Mouse (Mus musculus): ENCODE results near the gene Reps2. TPM values are rescaled to one million over a fixed set of nuclear protein-coding genes. Genes with fewer than 3 reads are reported as not detected.
A peak's percentile ranks its signal among the peaks of the same experiment; 100 is the strongest.

The Reps2 gene
- polyA plus RNA-seq, 1 experiment from 2014 or later = 0.90 TPM

GRCm38 (mm10) chrX:162606113-162606512 is 37.3 kb downstream of the Reps2 start:
- ATAC-seq (no peak), DNase-seq (no peak)
- H3K27ac ChIP-seq (ENCODE audit: low read depth) = no peak overlapping the region
- H3K27me3 ChIP-seq (ENCODE audit: insufficient read depth, low read length) = no peaks in the 10 kb centered on the region
- no peak for TF ChIP-seq EP300 (IDR thresholded peaks at IDR 0.05; ENCODE audit: low read depth)
- no peak for TF ChIP-seq CTCF (IDR thresholded peaks at IDR 0.05; ENCODE audit: low read depth)
- H3K4me2 ChIP-seq (ENCODE audit: low read depth, low read length) = no peak overlapping the region
- H3K4me3 ChIP-seq (ENCODE audit: low read depth, low read length) = no peak overlapping the region
- no peaks in the 10 kb centered on the region for H3K9me3 ChIP-seq (ENCODE audit: low read length)
- no peak overlapping the region for H3K9ac ChIP-seq (replicated peaks)
- H3K4me1 ChIP-seq (ENCODE audit: insufficient read depth) = no peaks in the 10 kb centered on the region
- 77% methylated on average over 2 of the region's 2 CpGs for WGBS (ENCODE audit: insufficient replicate concordance)
- no peaks in the 10 kb centered on the region for H3K36me3 ChIP-seq (replicated peaks; ENCODE audit: insufficient read depth, low read length)

- WGBS (ENCODE audit: insufficient replicate concordance) = 88% methylated on average over 3 of the region's 3 CpGs
- Histone ChIP-seq H3K36me3 (replicated peaks; ENCODE audit: insufficient read depth, low read length) (no peaks in the 10 kb centered on the region), H3K9ac (replicated peaks) (no peak overlapping the region), H3K4me3 (ENCODE audit: low read depth, low read length) (no peak overlapping the region), H3K27ac (ENCODE audit: low read depth) (no peak overlapping the region), H3K4me2 (ENCODE audit: low read depth, low read length) (no peak overlapping the region), H3K27me3 (ENCODE audit: insufficient read depth, low read length) (no peaks in the 10 kb centered on the region), H3K9me3 (ENCODE audit: low read length) (no peaks in the 10 kb centered on the region), H3K4me1 (ENCODE audit: insufficient read depth) (no peaks in the 10 kb centered on the region)
- TF ChIP-seq EP300 (IDR thresholded peaks at IDR 0.05; ENCODE audit: low read depth) = no peak
- no peak for TF ChIP-seq CTCF (IDR thresholded peaks at IDR 0.05; ENCODE audit: low read depth)
- DNase-seq = no peak
- no peak for ATAC-seq
Measured at GRCm38 (mm10) chrX:162599666-162600065, 43.8 kb downstream of the Reps2 start.

- Histone ChIP-seq H3K4me3 (ENCODE audit: low read depth, low read length) (no peak overlapping the region), H3K9ac (replicated peaks) (no peak overlapping the region), H3K4me2 (ENCODE audit: low read depth, low read length) (peak overlapping the region; percentile 38), H3K4me1 (ENCODE audit: insufficient read depth) (no peaks in the 10 kb centered on the region), H3K27ac (ENCODE audit: low read depth) (no peak overlapping the region; the same call in 1 of the 2 replicates), H3K9me3 (ENCODE audit: low read length) (no peaks in the 10 kb centered on the region), H3K36me3 (replicated peaks; ENCODE audit: insufficient read depth, low read length) (no peaks in the 10 kb centered on the region), H3K27me3 (ENCODE audit: insufficient read depth, low read length) (no peaks in the 10 kb centered on the region)
- ATAC-seq (peak; percentile 77), DNase-seq (peak; percentile 48)
- TF ChIP-seq EP300 (IDR thresholded peaks at IDR 0.05; ENCODE audit: low read depth) (no peak), CTCF (IDR thresholded peaks at IDR 0.05; ENCODE audit: low read depth) (no peak)
- 62% methylated on average over 8 of the region's 8 CpGs for WGBS (ENCODE audit: insufficient replicate concordance)
Measured at GRCm38 (mm10) chrX:162591005-162591801, 52.2 kb downstream of the Reps2 start.

- TF ChIP-seq EP300 (IDR thresholded peaks at IDR 0.05; ENCODE audit: low read depth) = no peak
- Histone ChIP-seq H3K9me3 (ENCODE audit: low read length) (no peaks in the 10 kb centered on the region), H3K27me3 (ENCODE audit: insufficient read depth, low read length) (no peaks in the 10 kb centered on the region), H3K4me2 (ENCODE audit: low read depth, low read length) (no peak overlapping the region), H3K27ac (ENCODE audit: low read depth) (no peak overlapping the region), H3K4me3 (ENCODE audit: low read depth, low read length) (no peak overlapping the region), H3K9ac (replicated peaks) (no peak overlapping the region), H3K36me3 (replicated peaks; ENCODE audit: insufficient read depth, low read length) (no peaks in the 10 kb centered on the region), H3K4me1 (ENCODE audit: insufficient read depth) (no peaks in the 10 kb centered on the region)
- ATAC-seq (no peak), DNase-seq (no peak)
- WGBS (ENCODE audit: insufficient replicate concordance) = 78% methylated on average over 6 of the region's 6 CpGs
Measured at GRCm38 (mm10) chrX:162590145-162590790, 53.2 kb downstream of the Reps2 start.

- WGBS (ENCODE audit: insufficient replicate concordance) = 84% methylated on average over 3 of the region's 3 CpGs
- ATAC-seq = no peak
Measured at GRCm38 (mm10) chrX:162589173-162589805, 54.2 kb downstream of the Reps2 start.

GRCm38 (mm10) chrX:162584349-162584748 is 59.1 kb downstream of the Reps2 start:
- no peaks in the 10 kb centered on the region for H3K27me3 ChIP-seq (ENCODE audit: insufficient read depth, low read length)
- no peak overlapping the region for H3K4me3 ChIP-seq (ENCODE audit: low read depth, low read length)
- no peaks in the 10 kb centered on the region for H3K4me1 ChIP-seq (ENCODE audit: insufficient read depth)
- 59% methylated on average over 3 of the region's 3 CpGs for WGBS (ENCODE audit: insufficient replicate concordance)
- H3K36me3 ChIP-seq (replicated peaks; ENCODE audit: insufficient read depth, low read length) = no peaks in the 10 kb centered on the region
- H3K9me3 ChIP-seq (ENCODE audit: low read length) = no peaks in the 10 kb centered on the region
- no peak overlapping the region for H3K9ac ChIP-seq (replicated peaks)
- TF ChIP-seq CTCF (IDR thresholded peaks at IDR 0.05; ENCODE audit: low read depth) = no peak
- no peak for TF ChIP-seq EP300 (IDR thresholded peaks at IDR 0.05; ENCODE audit: low read depth)
- ATAC-seq (no peak), DNase-seq (no peak)
- no peak overlapping the region for H3K27ac ChIP-seq (ENCODE audit: low read depth)
- H3K4me2 ChIP-seq (ENCODE audit: low read depth, low read length) = no peak overlapping the region

More at GRCm38 (mm10) chrX:162589173-162589805, 54.2 kb downstream of the Reps2 start:
- H3K4me1 ChIP-seq (ENCODE audit: insufficient read depth) = no peaks in the 10 kb centered on the region
- H3K27ac ChIP-seq (ENCODE audit: low read depth) = no peak overlapping the region
- H3K4me2 ChIP-seq (ENCODE audit: low read depth, low read length) = no peak overlapping the region
- TF ChIP-seq EP300 (IDR thresholded peaks at IDR 0.05; ENCODE audit: low read depth) (no peak), CTCF (IDR thresholded peaks at IDR 0.05; ENCODE audit: low read depth) (no peak)
- DNase-seq = no peak
- no peaks in the 10 kb centered on the region for H3K27me3 ChIP-seq (ENCODE audit: insufficient read depth, low read length)
- no peak overlapping the region for H3K9ac ChIP-seq (replicated peaks)
- no peaks in the 10 kb centered on the region for H3K36me3 ChIP-seq (replicated peaks; ENCODE audit: insufficient read depth, low read length)
- no peak overlapping the region for H3K4me3 ChIP-seq (ENCODE audit: low read depth, low read length)
- H3K9me3 ChIP-seq (ENCODE audit: low read length) = no peaks in the 10 kb centered on the region
